Mouse (Mus musculus) fat pad, adult 2 months (tissue): ENCODE measurements around the gene Celf5.

Experiments
- DNase-seq: peaks from one replicate; pipeline ENCODE4 v3.0.0-alpha.2; 2011; ENCODE audit warnings: low read depth, low spot score; ENCODE audit errors: extremely low read depth

Gene Celf5

GRCm38 (mm10) chr10:81481605-81482532, 640 bp downstream of the Celf5 start:
- no peak for DNase-seq

GRCm38 (mm10) chr10:81474461-81474860, 8.0 kb downstream of the Celf5 start:
- no peak for DNase-seq

GRCm38 (mm10) chr10:81473003-81473451, 9.5 kb downstream of the Celf5 start:
- no peak for DNase-seq

GRCm38 (mm10) chr10:81472403-81473002, 10.0 kb downstream of the Celf5 start:
- DNase-seq, result no peak

GRCm38 (mm10) chr10:81470454-81470853, 12.1 kb downstream of the Celf5 start:
- DNase-seq, result no peak

- DNase-seq, result no peak
Observed at GRCm38 (mm10) chr10:81469253-81469652, 13.3 kb downstream of the Celf5 start.

- DNase-seq, result no peak
Observed at GRCm38 (mm10) chr10:81467670-81468235, 14.8 kb downstream of the Celf5 start.

- DNase-seq, result no peak
Observed at GRCm38 (mm10) chr10:81466881-81467280, 15.6 kb downstream of the Celf5 start.

- no peak for DNase-seq
Observed at GRCm38 (mm10) chr10:81466066-81466465, 16.4 kb downstream of the Celf5 start.

GRCm38 (mm10) chr10:81465265-81465645, 17.3 kb downstream of the Celf5 start:
- no peak for DNase-seq

- no peak for DNase-seq
Observed at GRCm38 (mm10) chr10:81464405-81465264, 17.9 kb downstream of the Celf5 start.

- no peak for DNase-seq
Observed at GRCm38 (mm10) chr10:81463531-81463930, 19.0 kb downstream of the Celf5 start.

GRCm38 (mm10) chr10:81462917-81463316, 19.6 kb downstream of the Celf5 start:
- no peak for DNase-seq

GRCm38 (mm10) chr10:81462415-81462804, 20.1 kb downstream of the Celf5 start:
- DNase-seq, result no peak

GRCm38 (mm10) chr10:81461673-81462414, 20.7 kb downstream of the Celf5 start:
- no peak for DNase-seq

- DNase-seq, result no peak
Observed at GRCm38 (mm10) chr10:81460951-81461350, 21.6 kb downstream of the Celf5 start.

GRCm38 (mm10) chr10:81460471-81460870, 22.0 kb downstream of the Celf5 start:
- no peak for DNase-seq

GRCm38 (mm10) chr10:81459399-81459798, 23.1 kb downstream of the Celf5 start:
- DNase-seq, result no peak

GRCm38 (mm10) chr10:81458267-81458666, 24.2 kb downstream of the Celf5 start:
- no peak for DNase-seq

GRCm38 (mm10) chr10:81457624-81458023, 24.9 kb downstream of the Celf5 start:
- DNase-seq, result no peak
